Mouse (Mus musculus) lung, embryonic 15.5 days (tissue): ENCODE data around the gene Spdl1. TPM values are rescaled to one million over a fixed set of nuclear protein-coding genes. Genes with fewer than 3 reads are reported as not detected.
"Not testable (repeated sequence)": the region's sequence is repeated elsewhere in the genome, so short reads cannot be mapped to it uniquely, and the experiment has no call there.

Experiments
- ATAC-seq: fragments of 200-750 bp; cut with Nextera tagmentation; 2 replicates; pipeline ENCODE4 v1.8.0; 2017; ENCODE audit warnings: moderate number of reproducible peaks, borderline replicate concordance; ENCODE audit not compliant: low FRiP score, low TSS enrichment; ENCODE audit errors: extremely low read depth
- H3K27ac ChIP-seq: fragments of 300-500 bp; sonication (generic); 2 replicates; pipeline ENCODE4 v1.5.1; 2015; ENCODE audit warnings: moderate library complexity, mild to moderate bottlenecking, inconsistent platforms
- H3K27me3 ChIP-seq: fragments of 300-500 bp; sonication (generic); 2 replicates; pipeline ENCODE4 v1.6.1; 2015; ENCODE audit warnings: inconsistent platforms
- H3K36me3 ChIP-seq: fragments of 300-500 bp; sonication (generic); 2 replicates; pipeline ENCODE4 v1.6.1; 2015; ENCODE audit warnings: inconsistent platforms
- H3K4me1 ChIP-seq: fragments of 300-500 bp; sonication (generic); 2 replicates; pipeline ENCODE4 v1.6.1; 2015; ENCODE audit warnings: inconsistent platforms
- H3K4me2 ChIP-seq: fragments of 300-500 bp; sonication (generic); 2 replicates; pipeline ENCODE4 v1.6.1; 2015; ENCODE audit warnings: inconsistent platforms, mild to moderate bottlenecking, moderate library complexity
- H3K4me3 ChIP-seq: fragments of 300-500 bp; sonication (generic); 2 replicates; pipeline ENCODE4 v1.5.1; 2015; ENCODE audit warnings: mild to moderate bottlenecking, inconsistent platforms
- H3K9ac ChIP-seq: fragments of 300-500 bp; sonication (generic); 2 replicates; pipeline ENCODE4 v1.6.1; 2015; ENCODE audit warnings: inconsistent platforms
- H3K9me3 ChIP-seq: fragments of 300-500 bp; sonication (generic); 2 replicates; pipeline ENCODE4 v1.6.1; 2016; ENCODE audit warnings: inconsistent platforms
- WGBS: fragments of 180-500 bp; shearing (Covaris S2); methylation state at CpG from one replicate; pipeline ENCODE4 v1.1.7; 2015; 5-methylcytosine and 5-hydroxymethylcytosine counted together
- polyA plus RNA-seq: library from polyadenylated mRNA; unstranded; fragments of >200 nt; fragmentation: Nextera tagmentation; extraction: Ambion mirVana; gene quantifications from 2 replicates; pipeline ENCODE4 v1.2.1, GENCODE M21; 2015

Gene Spdl1
- polyA plus RNA-seq, 1 experiment from 2014 or later: 24.2 TPM

DNA sequence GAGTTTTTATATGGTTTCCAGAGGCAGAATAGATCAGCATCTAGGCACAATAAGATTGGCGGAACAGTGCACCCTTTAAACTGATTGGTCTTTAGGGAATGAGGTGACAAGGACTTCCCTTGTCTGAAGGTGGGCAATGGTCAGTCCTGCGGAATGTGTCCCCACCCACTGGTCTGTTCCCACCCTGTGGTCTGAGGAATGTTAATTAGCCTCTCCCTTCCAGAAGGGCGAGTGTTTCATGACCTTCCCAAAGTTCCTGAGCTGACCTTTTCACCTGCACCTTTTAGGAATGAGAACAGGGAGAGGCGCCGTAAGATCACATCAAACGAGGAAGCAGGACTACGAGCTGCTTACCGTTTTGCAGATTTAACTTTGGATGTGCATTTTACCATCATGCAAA, 35.4 kb downstream of the Spdl1 start:
- H3K27ac ChIP-seq, H3K4me2 ChIP-seq, H3K9ac ChIP-seq, H3K9me3 ChIP-seq, H3K4me3 ChIP-seq, H3K27me3 ChIP-seq, ATAC-seq, H3K4me1 ChIP-seq, H3K36me3 ChIP-seq: not testable (repeated sequence)
- 53% methylated on average over 8 of the region's 8 CpGs for WGBS

DNA sequence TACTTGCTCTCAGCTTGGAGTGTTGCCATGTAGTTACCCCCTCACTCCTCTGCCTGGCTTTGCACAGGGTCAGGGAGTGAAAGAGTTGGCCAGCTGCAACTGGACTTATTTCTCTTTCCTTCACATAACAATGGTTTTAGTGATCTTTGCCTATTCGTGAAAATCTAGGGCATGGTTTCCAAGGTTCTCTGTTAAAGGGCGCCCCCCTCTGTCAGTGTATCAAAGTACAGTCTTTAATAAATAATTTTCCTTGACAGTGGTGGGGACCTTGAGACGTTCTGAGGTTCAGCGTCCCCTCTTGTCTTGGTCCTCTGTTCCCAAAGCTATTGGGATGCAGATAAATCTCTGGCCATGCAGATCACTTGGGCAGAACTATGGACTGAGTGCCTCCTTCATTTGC, 37.3 kb downstream of the Spdl1 start:
- H3K27ac ChIP-seq: no peak overlapping the region
- no peak overlapping the region for H3K9ac ChIP-seq
- 22% methylated on average over 4 of the region's 4 CpGs for WGBS
- no peaks in the 10 kb centered on the region for H3K4me1 ChIP-seq
- H3K36me3 ChIP-seq: no peaks in the 10 kb centered on the region
- H3K9me3 ChIP-seq: no peaks in the 10 kb centered on the region
- H3K4me2 ChIP-seq: no peak overlapping the region
- H3K27me3 ChIP-seq: no peaks in the 10 kb centered on the region
- H3K4me3 ChIP-seq: no peak overlapping the region
- no peak for ATAC-seq

DNA sequence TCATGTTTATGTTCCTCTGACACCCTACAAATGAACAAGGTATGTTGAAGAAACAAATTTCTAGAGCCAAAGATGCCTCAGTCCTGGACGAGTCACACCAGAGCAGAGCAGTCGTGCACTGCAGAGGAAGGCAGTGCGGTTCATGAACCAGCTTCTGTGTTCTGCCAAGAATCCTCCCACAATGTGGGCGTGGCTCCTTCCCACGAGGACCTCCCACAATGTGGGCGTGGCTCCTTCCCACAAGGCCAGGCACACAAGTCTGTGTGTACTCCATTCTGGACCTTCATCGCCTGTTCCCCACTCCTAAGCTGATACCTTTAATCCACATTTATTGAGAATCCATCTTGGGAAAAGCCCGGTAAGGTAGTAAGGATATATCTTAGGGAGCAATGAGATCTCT, 41.6 kb downstream of the Spdl1 start:
- Histone ChIP-seq H3K9me3 (no peaks in the 10 kb centered on the region), H3K27me3 (no peaks in the 10 kb centered on the region), H3K4me3 (no peak overlapping the region), H3K27ac (no peak overlapping the region), H3K9ac (no peak overlapping the region), H3K4me1 (no peaks in the 10 kb centered on the region), H3K36me3 (no peaks in the 10 kb centered on the region), H3K4me2 (no peak overlapping the region)
- 54% methylated on average over 8 of the region's 8 CpGs for WGBS
- no peak for ATAC-seq

DNA sequence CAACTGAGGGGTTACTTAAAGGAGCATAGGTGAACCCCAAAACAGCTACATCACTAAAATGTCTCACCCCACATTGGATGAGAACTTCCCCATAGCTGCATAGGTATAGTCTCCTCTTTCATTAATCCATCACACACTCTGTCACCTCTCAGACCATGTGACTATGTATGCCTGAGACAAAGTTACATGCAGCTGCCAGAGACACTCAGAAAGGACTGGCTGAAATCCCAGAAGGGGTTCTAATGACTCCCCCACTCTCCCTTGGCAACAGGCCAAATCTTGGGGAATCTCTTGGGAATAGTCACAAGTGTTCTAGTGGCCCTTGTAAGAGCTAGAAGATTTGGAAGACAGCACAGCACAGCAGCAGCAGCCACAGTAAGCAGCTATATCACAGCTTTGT, 48.6 kb downstream of the Spdl1 start:
- no peaks in the 10 kb centered on the region for H3K9me3 ChIP-seq
- no peaks in the 10 kb centered on the region for H3K27me3 ChIP-seq
- H3K4me3 ChIP-seq: no peak overlapping the region
- no peaks in the 10 kb centered on the region for H3K36me3 ChIP-seq
- no peak overlapping the region for H3K4me2 ChIP-seq
- peak; percentile 58; the same call in 1 of the 2 replicates for ATAC-seq
- H3K9ac ChIP-seq: no peak overlapping the region
- no peak overlapping the region for H3K27ac ChIP-seq
- no peaks in the 10 kb centered on the region for H3K4me1 ChIP-seq

DNA sequence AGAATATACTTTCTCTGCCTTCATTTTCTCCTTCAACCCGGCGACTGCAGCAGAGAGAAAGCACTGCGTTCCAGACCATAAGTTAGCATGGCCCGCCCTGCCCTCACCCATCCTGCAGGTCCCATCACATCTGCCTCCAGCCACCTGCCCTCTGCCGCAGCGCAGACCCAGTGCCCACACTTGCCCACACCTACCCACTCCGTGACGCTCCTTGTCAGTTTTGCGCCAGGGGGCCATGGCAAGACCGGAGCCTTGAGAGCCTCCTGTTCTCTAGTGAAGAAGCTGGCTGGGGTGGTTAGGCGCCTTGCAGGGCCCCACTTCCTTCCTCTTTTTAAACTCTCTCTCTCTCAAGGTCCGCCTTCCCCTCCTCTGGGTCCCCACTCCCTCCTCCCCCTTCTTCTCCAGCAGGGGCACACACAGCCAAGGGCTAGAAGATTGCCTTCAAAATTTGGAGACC, 49.8 kb downstream of the Spdl1 start, which contains the start of gene Dock2:
Dock2 (minus strand) TSS at position 306 of the 457 bp plus-strand sequence.
- H3K9me3 ChIP-seq: no peaks in the 10 kb centered on the region
- no peaks in the 10 kb centered on the region for H3K4me1 ChIP-seq
- no peak within 1 kb of the TSS for H3K9ac ChIP-seq
- no peak for ATAC-seq
- H3K27me3 ChIP-seq: no peaks in the 10 kb centered on the region
- no peak within 1 kb of the TSS for H3K4me2 ChIP-seq
- H3K4me3 ChIP-seq: 0 out of 2 replicates have a peak within 1 kb of the TSS, but pooled peaks have one; percentile 6
- 68% methylated on average over 12 of the region's 12 CpGs for WGBS
- no peaks in the 10 kb centered on the region for H3K36me3 ChIP-seq
- H3K27ac ChIP-seq: no peak within 1 kb of the TSS

DNA sequence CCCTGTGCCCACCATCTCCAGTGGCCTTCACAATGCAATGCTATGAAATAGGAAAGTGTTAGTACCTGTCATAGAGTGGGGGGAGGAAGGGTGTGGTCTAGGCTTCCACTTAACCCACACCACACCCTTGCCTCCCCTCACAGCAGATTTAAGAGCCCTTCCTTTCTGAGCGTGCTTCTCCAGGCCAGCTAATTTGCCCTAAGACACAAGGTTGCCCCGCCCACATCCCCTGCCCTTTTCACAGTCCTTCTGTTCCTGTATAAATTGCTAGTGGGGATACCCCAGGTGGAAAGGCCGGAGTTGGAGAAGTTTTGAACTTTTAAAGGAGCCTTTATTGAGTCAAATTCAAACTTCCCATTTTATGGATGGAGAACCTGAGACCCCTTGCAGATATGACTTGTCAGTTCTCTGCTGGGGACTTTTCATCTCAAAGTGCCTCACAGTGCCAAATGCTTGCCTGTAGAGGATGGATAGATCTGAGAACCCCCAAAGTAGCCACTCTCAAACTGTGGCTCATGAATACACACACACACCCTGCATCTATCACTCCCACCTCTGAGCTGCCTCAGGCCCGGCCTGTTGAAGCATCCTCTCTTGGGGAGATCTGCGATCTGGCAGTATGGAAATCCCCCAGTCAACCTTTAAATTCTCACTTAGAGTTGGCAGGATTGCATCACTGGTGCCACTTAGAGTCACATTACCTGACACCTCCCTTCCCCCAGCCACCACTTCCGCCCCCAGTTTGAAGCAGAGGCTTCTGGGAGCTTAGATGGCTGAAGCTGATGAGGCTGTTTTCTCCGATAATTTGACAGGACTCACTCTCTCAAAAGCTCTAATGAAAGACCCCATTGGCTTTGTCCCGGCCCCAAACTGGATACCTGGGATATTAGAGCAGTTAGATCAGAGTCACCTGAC, 50.7 kb downstream of the Spdl1 start:
- no peak for ATAC-seq

DNA sequence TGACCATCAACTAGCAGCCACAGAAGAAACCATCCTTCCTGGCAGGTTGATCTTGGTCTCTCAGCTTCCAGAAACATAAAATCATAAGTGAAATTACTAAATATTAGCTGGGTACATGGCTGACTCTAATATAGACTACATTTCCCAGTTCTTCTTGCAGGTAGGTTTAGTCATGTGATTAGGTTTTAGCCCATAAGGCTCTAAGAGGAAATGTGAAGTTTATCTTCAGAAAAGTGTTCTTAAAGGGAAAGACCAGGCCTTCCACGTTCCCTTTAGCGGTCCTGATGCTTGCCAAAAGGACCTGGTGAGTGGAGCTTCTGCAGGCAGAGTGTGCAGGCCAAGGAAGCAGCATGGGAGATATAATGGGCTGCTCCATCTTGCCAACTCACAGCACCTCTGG, 52.7 kb downstream of the Spdl1 start:
- Histone ChIP-seq H3K27me3 (no peaks in the 10 kb centered on the region), H3K4me3 (no peak overlapping the region), H3K27ac (no peak overlapping the region), H3K9ac (no peak overlapping the region), H3K4me1 (no peaks in the 10 kb centered on the region), H3K4me2 (no peak overlapping the region), H3K36me3 (no peaks in the 10 kb centered on the region), H3K9me3 (no peaks in the 10 kb centered on the region)
- WGBS: 81% methylated on average over 2 of the region's 2 CpGs
- ATAC-seq: no peak

More for the DNA sequence above, 50.7 kb downstream of the Spdl1 start:
- Histone ChIP-seq H3K9me3 (no peaks in the 10 kb centered on the region), H3K4me1 (no peaks in the 10 kb centered on the region), H3K4me2 (no peak overlapping the region), H3K36me3 (no peaks in the 10 kb centered on the region), H3K9ac (no peak overlapping the region), H3K27ac (no peak overlapping the region), H3K4me3 (no peak overlapping the region), H3K27me3 (no peaks in the 10 kb centered on the region)
- WGBS: 67% methylated on average over 8 of the region's 8 CpGs

DNA sequence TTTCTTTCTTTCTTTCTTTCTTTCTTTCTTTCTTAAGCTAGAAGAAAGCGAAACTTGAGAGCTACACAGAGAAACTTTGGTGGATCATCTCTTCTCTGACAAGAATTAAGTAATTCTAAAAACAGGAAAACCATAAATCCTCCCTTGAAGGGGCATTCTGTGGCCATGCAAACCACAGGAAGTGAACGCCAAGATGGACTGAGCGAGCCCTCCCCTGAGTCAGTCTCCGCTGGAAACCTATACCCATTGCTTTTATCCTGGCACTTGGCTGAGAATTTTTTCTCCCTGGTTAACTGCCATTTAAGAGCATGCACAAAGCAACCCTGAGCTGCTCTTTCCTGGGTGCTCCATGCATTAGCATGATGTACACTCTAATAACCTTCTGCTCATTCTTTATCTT, 53.5 kb downstream of the Spdl1 start:
- Histone ChIP-seq H3K27ac (no peak overlapping the region), H3K27me3 (no peaks in the 10 kb centered on the region), H3K36me3 (no peaks in the 10 kb centered on the region), H3K9ac (no peak overlapping the region), H3K4me1 (no peaks in the 10 kb centered on the region), H3K4me3 (no peak overlapping the region), H3K9me3 (no peaks in the 10 kb centered on the region), H3K4me2 (no peak overlapping the region)
- ATAC-seq: no peak
- WGBS: 76% methylated on average over 4 of the region's 4 CpGs

DNA sequence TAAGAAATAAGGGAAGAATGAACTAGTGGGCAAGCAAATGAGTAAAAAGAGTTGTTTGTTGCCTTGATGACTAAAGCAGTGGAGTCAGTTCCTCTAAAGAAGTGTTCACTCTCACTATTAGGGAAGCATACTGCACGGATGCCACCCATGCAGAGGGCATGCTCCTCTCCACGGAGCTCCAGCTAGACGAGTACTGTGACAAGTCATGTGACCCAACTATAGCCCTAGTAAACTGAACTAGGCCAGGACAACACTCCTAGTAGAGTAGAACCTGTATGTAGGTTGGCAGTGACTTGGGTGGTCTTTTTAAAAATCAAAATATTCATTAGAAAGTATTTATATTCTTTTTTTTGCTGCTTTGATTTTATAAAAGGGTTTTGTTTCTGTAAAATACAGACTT, 55.1 kb downstream of the Spdl1 start:
- H3K36me3 ChIP-seq: no peaks in the 10 kb centered on the region
- no peaks in the 10 kb centered on the region for H3K4me1 ChIP-seq
- H3K4me3 ChIP-seq: no peak overlapping the region
- H3K9me3 ChIP-seq: no peaks in the 10 kb centered on the region
- no peak overlapping the region for H3K9ac ChIP-seq
- H3K27me3 ChIP-seq: no peaks in the 10 kb centered on the region
- 69% methylated on average over 3 of the region's 3 CpGs for WGBS
- no peak overlapping the region for H3K27ac ChIP-seq
- no peak for ATAC-seq
- H3K4me2 ChIP-seq: no peak overlapping the region

DNA sequence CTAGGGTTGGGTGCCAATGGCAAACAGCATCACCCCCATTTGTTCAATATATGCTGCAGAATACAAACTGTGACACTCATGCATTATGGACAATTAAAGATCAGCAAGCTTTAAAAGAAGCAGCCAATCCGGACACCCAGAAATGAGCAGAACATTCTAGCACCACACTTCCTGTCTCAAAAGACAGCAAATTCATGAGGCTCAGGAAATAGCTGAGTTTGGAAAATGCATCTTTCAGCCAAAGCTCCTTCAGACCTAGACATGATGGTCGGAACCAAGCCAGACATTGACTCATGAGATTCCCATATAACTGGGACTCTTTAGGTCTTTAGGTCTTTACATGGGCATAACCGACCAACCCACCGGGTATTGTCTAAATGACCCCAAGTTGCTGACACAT, 55.9 kb downstream of the Spdl1 start:
- Histone ChIP-seq H3K36me3 (no peaks in the 10 kb centered on the region), H3K4me2 (no peak overlapping the region), H3K27me3 (no peaks in the 10 kb centered on the region), H3K9ac (no peak overlapping the region), H3K4me1 (no peaks in the 10 kb centered on the region), H3K4me3 (no peak overlapping the region), H3K9me3 (no peaks in the 10 kb centered on the region), H3K27ac (no peak overlapping the region)
- 89% methylated on average over 4 of the region's 4 CpGs for WGBS
- ATAC-seq: no peak

DNA sequence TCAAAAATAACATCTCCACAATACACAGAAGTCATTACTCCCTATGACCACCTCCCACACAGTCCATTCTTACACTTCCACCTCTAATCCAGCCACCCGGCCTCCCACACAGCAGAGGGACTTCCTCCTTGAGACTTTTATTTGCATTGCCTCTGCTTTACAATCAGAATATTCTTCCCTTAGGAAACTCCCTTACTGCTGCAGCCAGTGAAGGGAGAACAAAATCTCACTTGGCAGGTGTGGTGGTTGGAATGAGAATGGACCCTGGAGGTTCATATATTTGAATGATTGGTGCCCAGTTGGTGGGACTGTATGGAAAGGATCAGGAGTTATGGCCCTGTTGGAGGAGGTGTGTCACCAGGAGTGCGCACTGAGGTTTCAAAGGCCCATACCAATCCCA, 57.4 kb downstream of the Spdl1 start:
- no peak overlapping the region for H3K4me3 ChIP-seq
- no peak overlapping the region for H3K4me2 ChIP-seq
- no peaks in the 10 kb centered on the region for H3K27me3 ChIP-seq
- 65% methylated on average over 2 of the region's 2 CpGs for WGBS
- no peak overlapping the region for H3K9ac ChIP-seq
- H3K36me3 ChIP-seq: no peaks in the 10 kb centered on the region
- H3K4me1 ChIP-seq: no peaks in the 10 kb centered on the region
- H3K9me3 ChIP-seq: no peaks in the 10 kb centered on the region
- H3K27ac ChIP-seq: no peak overlapping the region
- ATAC-seq: no peak

DNA sequence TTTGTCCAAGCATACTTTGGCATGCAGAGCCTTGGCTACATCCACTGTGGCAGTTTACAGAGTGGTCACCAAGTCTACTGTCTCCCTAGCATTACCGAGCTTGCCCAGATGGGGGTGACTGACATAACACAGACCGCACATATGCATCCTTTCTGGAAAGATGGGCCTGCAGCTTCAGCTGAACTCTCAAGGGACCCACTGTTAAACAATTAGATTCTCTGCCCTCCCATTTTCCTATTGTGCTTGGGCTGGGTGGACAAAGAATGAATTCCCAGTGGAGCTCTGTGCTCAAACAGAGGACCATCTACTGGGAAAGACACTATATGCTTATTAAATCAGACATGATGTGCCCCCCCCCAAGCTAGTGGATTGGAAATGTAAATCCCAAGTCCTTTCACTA, 58.8 kb downstream of the Spdl1 start:
- 83% methylated on average over 2 of the region's 2 CpGs for WGBS
- Histone ChIP-seq H3K4me3 (no peak overlapping the region), H3K4me1 (no peaks in the 10 kb centered on the region), H3K9me3 (no peaks in the 10 kb centered on the region), H3K27ac (no peak overlapping the region), H3K27me3 (no peaks in the 10 kb centered on the region), H3K4me2 (no peak overlapping the region), H3K36me3 (no peaks in the 10 kb centered on the region), H3K9ac (no peak overlapping the region)
- ATAC-seq: no peak
